ENCODE assay signal across 33 mouse cellular contexts in genomic region chr14:114352307-114352706, GRCm38 (mm10).
"Had no signal": no experiment of that assay in that cellular context is flagged by ENCODE, and none has a peak within 500 bp of the region (broad histone marks: within the 10 kb centered on the region; RNA-seq: fewer than 3 reads in every experiment).

No protein-coding gene starts in this region.

- H3K9ac ChIP-seq: heart, embryonic 12.5 days; heart, embryonic 13.5 days; heart, embryonic 15.5 days; hindbrain, embryonic 12.5 days; hindbrain, embryonic 13.5 days; hindbrain, embryonic 14.5 days; hindbrain, embryonic 15.5 days; kidney, embryonic 15.5 days had no signal

- H3K27me3 ChIP-seq: heart, embryonic 12.5 days; heart, embryonic 13.5 days; heart, embryonic 15.5 days; hindbrain, embryonic 12.5 days; hindbrain, embryonic 13.5 days; hindbrain, embryonic 15.5 days; kidney, embryonic 15.5 days had no signal

- DNase-seq: heart, adult 2 months; heart, postnatal 10 days; heart, postnatal 14 days; heart, postnatal 36 days; heart, postnatal 4 days; kidney, adult 11 months; kidney, adult 18-20 months; kidney, adult 2 months; kidney, adult 8-10 months; kidney, adult 9 months; kidney, postnatal 10 days; kidney, postnatal 14 days; kidney, postnatal 36 days; kidney, postnatal 4 days; layer of hippocampus, adult 9-11 months; layer of hippocampus, postnatal 36 days had no signal

- H3K4me1 ChIP-seq: heart, embryonic 10.5 days; heart, embryonic 12.5 days; heart, embryonic 13.5 days; heart, embryonic 15.5 days; hindbrain, embryonic 10.5 days; hindbrain, embryonic 12.5 days; hindbrain, embryonic 13.5 days; hindbrain, embryonic 15.5 days; kidney, embryonic 15.5 days had no signal

- H3K4me2 ChIP-seq: heart, embryonic 11.5 days; heart, embryonic 12.5 days; heart, embryonic 13.5 days; heart, embryonic 15.5 days; hindbrain, embryonic 12.5 days; hindbrain, embryonic 13.5 days; hindbrain, embryonic 14.5 days; hindbrain, embryonic 15.5 days; kidney, embryonic 15.5 days had no signal

- H3K4me3 ChIP-seq: heart, adult 2 months; heart, embryonic 10.5 days; heart, embryonic 12.5 days; heart, embryonic 13.5 days; heart, embryonic 15.5 days; hindbrain, embryonic 10.5 days; hindbrain, embryonic 12.5 days; hindbrain, embryonic 13.5 days; hindbrain, embryonic 15.5 days; kidney, embryonic 15.5 days; layer of hippocampus, adult 2 months; left cerebral cortex, adult 2 months had no signal

- H3K36me3 ChIP-seq: heart, embryonic 10.5 days; heart, embryonic 12.5 days; heart, embryonic 13.5 days; heart, embryonic 15.5 days; hindbrain, embryonic 10.5 days; hindbrain, embryonic 12.5 days; hindbrain, embryonic 13.5 days; hindbrain, embryonic 15.5 days; kidney, embryonic 15.5 days had no signal

- H3K9me3 ChIP-seq: heart, embryonic 10.5 days; heart, embryonic 13.5 days; heart, embryonic 15.5 days; hindbrain, embryonic 10.5 days; hindbrain, embryonic 12.5 days; hindbrain, embryonic 15.5 days; kidney, embryonic 15.5 days had no signal

- H3K27ac ChIP-seq: heart, adult 2 months; heart, embryonic 10.5 days; heart, embryonic 13.5 days; heart, embryonic 15.5 days; hindbrain, embryonic 10.5 days; hindbrain, embryonic 12.5 days; hindbrain, embryonic 13.5 days; hindbrain, embryonic 14.5 days; hindbrain, embryonic 15.5 days; hindbrain, postnatal 0 days; kidney, embryonic 15.5 days; kidney, postnatal 0 days; layer of hippocampus, adult 2 months; left cerebral cortex, adult 2 months had no signal

- ATAC-seq: hindbrain, embryonic 16.5 days; hindbrain, postnatal 0 days; inflammation-experienced regulatory T-cells, adult 6 months had no signal
